Mouse (Mus musculus): ENCODE data around the gene Tcea3.

The Tcea3 gene

GRCm38 (mm10) chr4:136239111-136239510 is 8.4 kb upstream of the Tcea3 start:
- in situ Hi-C loops (cut with MboI), result no loop called here

DNA sequence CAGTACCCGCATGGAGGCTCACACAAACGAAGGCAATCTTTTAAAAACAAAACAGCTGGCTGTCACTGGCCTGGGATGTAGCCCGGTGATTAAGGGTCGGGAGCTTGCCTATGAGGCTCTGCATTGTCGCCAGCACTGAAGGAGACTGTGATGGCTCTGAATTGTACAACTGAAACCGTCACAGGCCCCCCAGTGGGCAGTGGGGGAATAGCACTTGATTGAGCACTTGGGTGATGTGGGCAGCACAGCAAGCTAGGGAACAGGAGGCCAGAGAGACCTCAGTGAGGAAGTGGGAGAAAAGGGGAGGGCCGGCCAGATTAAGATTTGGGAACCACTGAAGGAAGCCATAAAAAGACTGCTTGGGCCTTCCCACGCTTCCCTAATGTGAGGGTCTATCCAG is 7.9 kb upstream of the Tcea3 start:
- in situ Hi-C loops (cut with MboI), result no loop called here

DNA sequence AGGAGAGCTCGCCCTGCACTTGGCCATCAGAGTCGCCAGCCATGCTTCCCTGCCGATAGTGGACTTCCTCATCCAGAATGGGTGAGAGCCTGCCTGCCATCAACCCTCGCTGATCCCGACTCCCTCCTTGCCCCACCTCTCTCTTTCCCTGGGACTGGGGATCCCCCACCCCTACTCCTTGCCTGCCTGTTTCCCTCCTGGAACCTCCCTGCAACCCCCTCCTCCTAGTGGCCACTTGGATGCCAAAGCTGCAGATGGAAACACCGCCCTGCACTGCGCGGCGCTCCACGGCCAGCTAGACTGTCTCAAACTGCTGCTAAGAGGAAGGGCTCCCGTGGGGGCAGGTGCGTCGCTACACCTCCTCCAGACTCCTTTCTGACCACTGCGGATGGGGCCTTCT is 7.4 kb upstream of the Tcea3 start:
- in situ Hi-C loops (cut with MboI), result no loop called here

- in situ Hi-C loops (cut with MboI), result no loop called here
Observed at GRCm38 (mm10) chr4:136240955-136241354, 6.6 kb upstream of the Tcea3 start.

DNA sequence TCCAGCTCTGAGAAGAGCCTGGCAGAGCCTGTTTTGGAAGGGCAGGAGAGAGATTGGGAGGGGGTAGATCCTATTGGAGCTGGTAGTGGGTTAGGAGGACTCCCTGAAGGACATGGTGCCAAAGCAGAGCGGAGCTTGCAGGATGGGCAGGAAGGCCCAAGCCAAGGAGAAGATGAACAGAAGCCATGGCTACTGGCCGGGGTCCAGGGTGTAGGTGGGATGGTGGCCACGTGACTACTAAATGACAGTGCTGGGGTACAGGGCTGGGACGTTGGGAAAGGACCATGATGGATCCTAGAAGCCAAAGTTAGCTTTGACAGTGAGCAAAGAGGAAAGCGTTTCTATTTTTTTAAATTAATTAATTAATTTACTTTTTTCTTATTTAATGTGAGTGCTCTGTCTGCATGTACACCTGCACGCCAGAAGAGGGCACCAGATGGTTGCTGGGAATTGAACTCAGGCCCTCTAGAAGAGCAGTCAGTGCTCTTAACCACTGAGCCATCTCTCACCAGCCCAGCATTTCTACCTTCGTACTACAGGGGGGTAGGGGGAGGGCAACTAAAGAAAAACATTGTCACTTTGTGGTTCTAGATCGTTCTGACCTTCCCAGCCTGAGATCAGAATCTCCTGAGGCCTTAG is 5.3 kb upstream of the Tcea3 start:
- in situ Hi-C loops (cut with MboI), result no loop called here

- in situ Hi-C loops (cut with MboI), result no loop called here
Observed at GRCm38 (mm10) chr4:136242728-136243127, 4.8 kb upstream of the Tcea3 start.

- in situ Hi-C loops (cut with MboI), result no loop called here
Observed at GRCm38 (mm10) chr4:136244208-136244607, 3.3 kb upstream of the Tcea3 start.

GRCm38 (mm10) chr4:136245681-136246080 is 1.8 kb upstream of the Tcea3 start:
- in situ Hi-C loops (cut with MboI), result no loop called here

DNA sequence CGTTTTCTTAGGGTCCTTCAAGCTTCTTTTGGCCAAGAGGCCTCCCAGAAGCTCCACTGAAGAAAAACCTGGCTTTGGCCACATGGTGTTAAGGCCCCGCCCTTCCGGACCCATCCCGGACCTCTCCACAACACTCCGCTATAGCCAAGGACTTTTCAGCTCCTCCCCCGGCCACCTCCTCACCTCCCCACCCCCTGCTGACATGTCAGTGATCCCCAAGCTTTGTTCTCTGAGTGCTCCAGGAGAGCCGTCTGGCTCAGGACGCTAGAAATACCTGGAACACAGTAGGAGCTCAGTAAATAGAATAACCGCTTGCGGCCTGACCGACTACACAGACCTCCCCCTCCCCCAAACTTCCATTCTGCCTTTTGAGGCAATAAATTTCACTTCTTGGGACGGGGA is 960 bp upstream of the Tcea3 start:
- in situ Hi-C loops (cut with MboI), result no loop called here

DNA sequence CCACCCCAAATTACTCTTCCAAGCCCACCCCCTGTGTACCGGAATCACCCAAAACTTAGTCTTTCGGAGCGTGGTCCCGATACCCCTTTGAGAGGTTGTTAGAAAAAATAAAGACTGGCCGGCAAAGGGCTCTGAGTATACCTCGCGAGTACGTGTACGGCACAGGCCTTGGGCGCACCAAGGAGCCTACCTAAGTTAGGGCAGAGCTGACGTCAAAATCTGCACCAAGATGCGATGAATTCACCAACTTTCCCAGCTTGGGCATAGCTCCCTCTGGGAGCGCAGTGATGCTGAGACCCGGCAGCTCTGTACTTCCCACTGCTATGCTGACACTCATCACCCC is 172 bp upstream of the Tcea3 start:
- in situ Hi-C loops (cut with MboI), result no loop called here

GRCm38 (mm10) chr4:136248464-136249331 is 1.2 kb downstream of the Tcea3 start:
- in situ Hi-C loops (cut with MboI), result no loop called here

DNA sequence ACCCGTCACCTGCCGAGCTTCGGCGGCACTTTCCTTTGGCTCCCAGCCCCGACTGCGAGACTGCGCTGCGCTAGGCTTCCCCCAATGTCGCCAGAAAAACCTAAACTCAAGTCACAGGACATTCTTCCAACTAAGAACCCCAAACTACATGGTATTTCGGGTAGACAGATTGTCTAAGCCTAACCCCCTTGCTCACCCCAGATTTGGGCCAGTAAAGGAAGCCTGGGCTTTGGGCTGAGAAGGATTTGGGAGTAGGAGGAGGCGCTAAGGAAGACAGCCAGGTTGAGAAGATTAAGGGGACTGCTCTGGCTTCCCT is 1.8 kb downstream of the Tcea3 start:
- in situ Hi-C loops (cut with MboI), result no loop called here

- in situ Hi-C loops (cut with MboI), result no loop called here
Observed at GRCm38 (mm10) chr4:136249780-136250179, 2.3 kb downstream of the Tcea3 start.

DNA sequence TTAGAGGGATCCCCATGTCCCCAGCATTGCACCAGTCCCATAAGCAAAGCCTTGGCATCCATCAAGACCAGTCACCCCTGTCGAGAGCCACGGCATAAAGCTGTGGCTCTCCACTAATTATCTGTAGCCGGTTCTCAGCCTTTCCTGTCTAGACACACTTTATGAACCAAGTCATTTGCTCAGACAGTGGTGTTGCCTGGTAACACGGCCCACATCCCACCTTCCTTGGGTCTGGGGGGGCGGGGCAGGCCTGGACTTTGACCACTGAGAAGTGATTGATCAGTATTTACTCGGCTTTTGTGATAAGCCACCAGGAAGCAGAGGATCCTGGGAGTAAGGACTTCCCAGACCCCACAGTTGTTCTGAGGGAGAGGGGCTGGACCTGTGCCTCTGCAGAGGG is 8.4 kb downstream of the Tcea3 start:
- in situ Hi-C loops (cut with MboI), result no loop called here

- in situ Hi-C loops (cut with MboI), result no loop called here
Observed at GRCm38 (mm10) chr4:136256696-136257095, 9.2 kb downstream of the Tcea3 start.

- in situ Hi-C loops (cut with MboI), result no loop called here
Observed at GRCm38 (mm10) chr4:136259916-136260315, 12.4 kb downstream of the Tcea3 start.

- in situ Hi-C loops (cut with MboI), result no loop called here
Observed at GRCm38 (mm10) chr4:136260491-136261180, 13.1 kb downstream of the Tcea3 start.

- in situ Hi-C loops (cut with MboI), result no loop called here
Observed at GRCm38 (mm10) chr4:136261912-136262311, 14.4 kb downstream of the Tcea3 start.

- in situ Hi-C loops (cut with MboI), result no loop called here
Observed at GRCm38 (mm10) chr4:136263555-136263954, 16.0 kb downstream of the Tcea3 start.

DNA sequence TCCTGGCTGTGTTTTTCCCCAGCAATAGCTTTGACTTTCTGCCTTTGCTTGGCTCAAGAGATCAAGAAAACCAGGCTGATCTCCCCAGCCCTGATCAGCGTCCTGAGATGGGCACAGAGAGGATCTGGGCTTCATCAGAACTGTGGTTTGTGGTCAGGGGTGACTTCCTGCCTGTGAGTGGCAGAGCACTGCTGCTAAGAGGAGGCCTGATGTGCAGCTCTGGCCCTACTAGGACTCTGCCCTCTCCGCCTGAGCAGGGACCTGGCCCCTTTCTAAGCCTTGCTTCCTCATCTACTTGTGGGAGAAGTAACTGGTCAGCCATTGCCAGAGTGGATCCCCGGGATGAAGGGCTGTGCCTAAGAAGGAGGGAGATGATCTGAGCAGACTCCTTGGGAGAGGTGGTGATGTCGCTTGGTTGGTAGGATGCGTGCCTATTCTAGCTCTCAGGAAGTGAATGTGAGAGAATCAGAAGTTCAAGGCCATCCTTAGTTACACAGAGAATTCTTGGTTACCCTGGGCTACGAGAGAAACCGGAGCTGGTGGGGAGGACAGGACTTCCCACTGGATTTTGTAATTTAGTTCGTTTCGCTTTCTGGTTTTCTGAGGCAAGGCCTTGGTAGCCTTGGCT is 19.3 kb downstream of the Tcea3 start:
- in situ Hi-C loops (cut with MboI), result no loop called here

DNA sequence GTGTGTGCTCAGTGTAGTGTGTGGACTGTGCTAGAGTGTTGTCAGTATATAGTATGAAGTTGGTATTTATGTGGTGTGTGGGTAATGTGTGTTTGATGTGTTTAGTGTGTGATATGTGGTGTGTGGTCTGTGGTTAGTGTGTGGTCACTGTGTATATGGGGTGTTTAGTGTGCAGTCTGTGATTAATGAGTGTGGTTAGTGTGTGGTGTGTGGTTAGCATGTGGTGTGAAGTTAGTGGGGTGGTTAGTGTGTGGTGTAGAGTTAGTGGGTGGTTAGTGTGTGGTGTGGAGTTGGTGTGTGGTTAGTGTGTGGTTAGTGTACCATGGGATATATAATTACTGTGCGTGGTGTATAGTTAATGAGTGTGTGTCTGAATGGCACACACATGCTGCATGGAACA is 21.4 kb downstream of the Tcea3 start:
- in situ Hi-C loops (cut with MboI), result no loop called here

DNA sequence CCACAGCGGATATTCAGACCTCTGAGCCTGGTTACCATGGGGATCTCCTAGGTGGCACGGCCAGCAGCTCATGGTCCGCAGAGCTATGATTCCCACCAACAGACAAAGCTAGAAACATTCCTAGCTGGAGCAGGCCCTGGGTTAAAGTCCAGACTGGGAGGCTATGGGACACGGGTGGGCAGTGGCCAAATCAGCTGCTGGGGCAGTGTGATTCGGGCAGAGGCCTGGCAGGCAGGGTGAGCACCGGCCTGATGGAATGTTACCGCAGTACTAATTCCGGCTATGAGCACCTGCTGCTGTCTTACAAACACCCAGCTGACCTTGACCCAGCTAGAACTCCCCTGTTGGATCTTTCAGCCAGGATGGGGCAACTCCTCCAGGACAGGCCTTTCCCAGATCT is 23.1 kb downstream of the Tcea3 start:
- in situ Hi-C loops (cut with MboI), result no loop called here

GRCm38 (mm10) chr4:136281097-136281496 is 33.6 kb downstream of the Tcea3 start:
- in situ Hi-C loops (cut with MboI), result no loop called here

Data from mature B cell (primary cell).